Mouse (Mus musculus) ES-E14 (cell line): Measurements from ENCODE around the gene Ccr10. TPM values are rescaled to one million over a fixed set of nuclear protein-coding genes. Genes with fewer than 3 reads are reported as not detected.

Experiments used
- DNase-seq: peaks from one replicate; pipeline ENCODE4 v3.0.0-alpha.2; 2013; ENCODE audit warnings: low read depth, low spot score
- H3K27ac ChIP-seq: 2 replicates; pipeline ENCODE4 v1.5.1; 2012; ENCODE audit warnings: low read depth, mild to moderate bottlenecking, low read length, moderate library complexity, mixed read lengths; ENCODE audit not compliant: poor library complexity, insufficient read depth, severe bottlenecking
- H3K36me3 ChIP-seq: 2 replicates; pipeline ENCODE4 v1.6.1; 2012; ENCODE audit warnings: mild to moderate bottlenecking, low read length, moderate library complexity, mixed read lengths; ENCODE audit not compliant: control insufficient read depth, poor library complexity, insufficient read depth, severe bottlenecking
- H3K4me1 ChIP-seq, 2 experiments: fragments of 150-350 bp in 1 of 2; sonication (generic) in 1 of 2; 2 replicates each; pipeline ENCODE4 v1.6.1; 2012; ENCODE audit warnings: low read length in 2 of 2, mild to moderate bottlenecking in 1 of 2, mixed read lengths in 1 of 2; ENCODE audit not compliant: control insufficient read depth in 2 of 2, insufficient read depth in 2 of 2, poor library complexity in 1 of 2
- H3K4me3 ChIP-seq, 2 experiments: fragments of 150-350 bp in 1 of 2; sonication (generic) in 1 of 2; 2 replicates each; pipeline ENCODE4 v1.5.1; 2012; ENCODE audit warnings: low read length in 2 of 2, low read depth in 1 of 2, mild to moderate bottlenecking in 1 of 2, mixed read lengths in 1 of 2; ENCODE audit not compliant: insufficient read depth in 1 of 2, poor library complexity in 1 of 2, severe bottlenecking in 1 of 2
- H3K9ac ChIP-seq: 2 replicates; pipeline ENCODE4 v1.6.1; 2012; ENCODE audit warnings: low read depth, mild to moderate bottlenecking, low read length, mixed read lengths; ENCODE audit not compliant: poor library complexity, insufficient read depth, severe bottlenecking
- H3K9me3 ChIP-seq: fragments of 150-350 bp; sonication (generic); 2 replicates; pipeline ENCODE4 v1.6.1; 2012; ENCODE audit warnings: low read depth, mild to moderate bottlenecking, low read length; ENCODE audit not compliant: control insufficient read depth, insufficient read depth
- CHD2 ChIP-seq: IDR thresholded peaks from 2 replicates; pipeline ENCODE4 v1.6.1; 2014; ENCODE audit warnings: mild to moderate bottlenecking, low read depth, low read length, inconsistent platforms
- HCFC1 ChIP-seq: IDR thresholded peaks from 2 replicates; pipeline ENCODE4 v1.6.1; 2012; ENCODE audit warnings: low read length, inconsistent platforms, borderline replicate concordance; ENCODE audit not compliant: insufficient read depth
- MAFK ChIP-seq: IDR thresholded peaks from 2 replicates; pipeline ENCODE4 v1.6.1; 2014; ENCODE audit warnings: mild to moderate bottlenecking, low read depth, low read length, inconsistent platforms; ENCODE audit not compliant: insufficient read depth
- ZC3H11A ChIP-seq: IDR thresholded peaks from 2 replicates; pipeline ENCODE4 v1.6.1; 2012; ENCODE audit warnings: low read depth, mild to moderate bottlenecking, inconsistent platforms, low read length, borderline replicate concordance
- ZNF384 ChIP-seq: IDR thresholded peaks from 2 replicates; pipeline ENCODE4 v1.6.1; 2012; ENCODE audit warnings: low read depth, low read length, inconsistent platforms
- in situ Hi-C, 2 experiments: fragments of 600-800 bp; cut with MboI; formaldehyde crosslinking; loops; one replicate each; pipeline ENCODE4 v1.15.1; 2025; ENCODE audit warnings: low sequenced_read_pairs in 2 of 2, inconsistent platforms in 1 of 2; ENCODE audit not compliant: unreplicated experiment in 2 of 2
- total RNA-seq: library from RNA; depleted of rRNA; stranded (reverse); fragments of 300-350 nt; gene quantifications from 2 replicates; pipeline ENCODE4 v1.2.3, GENCODE M21; 2012

Gene Ccr10
- total RNA-seq, 1 experiment: 0.31 TPM

DNA sequence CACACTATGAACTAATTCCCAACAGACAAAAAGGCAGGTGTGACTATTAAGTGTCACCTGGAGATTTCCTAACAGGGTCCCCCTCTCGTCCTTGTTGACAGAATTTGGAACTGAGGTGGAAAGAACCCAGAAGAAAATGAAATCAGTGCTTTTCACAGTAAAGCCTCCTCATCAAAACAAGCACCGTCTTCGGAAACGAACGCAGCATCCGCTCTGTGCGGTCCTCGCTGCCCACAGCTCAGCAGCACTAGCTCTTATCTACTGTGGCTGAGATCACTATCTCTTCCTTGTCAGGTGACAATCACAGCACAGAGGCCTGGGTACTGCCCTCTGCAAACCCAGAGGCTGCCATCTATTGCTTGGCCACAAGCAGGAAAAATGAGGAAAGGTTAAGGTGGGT, 20.9 kb upstream of the Ccr10 start:
- TF ChIP-seq CHD2 (no peak), HCFC1 (no peak), ZC3H11A (no peak), ZNF384 (no peak), MAFK (no peak)
- no peak for DNase-seq
- Histone ChIP-seq H3K4me3 (no peak overlapping the region), H3K9me3 (no peaks in the 10 kb centered on the region), H3K36me3 (peaks cover 24% of the 10 kb centered on the region), H3K27ac (no peak overlapping the region), H3K9ac (no peak overlapping the region), H3K4me1 (peaks cover 0 to 5% of the 10 kb centered on the region in 2 experiments; a peak in 2 of 4 replicates)
- in situ Hi-C loops: no loop called here

DNA sequence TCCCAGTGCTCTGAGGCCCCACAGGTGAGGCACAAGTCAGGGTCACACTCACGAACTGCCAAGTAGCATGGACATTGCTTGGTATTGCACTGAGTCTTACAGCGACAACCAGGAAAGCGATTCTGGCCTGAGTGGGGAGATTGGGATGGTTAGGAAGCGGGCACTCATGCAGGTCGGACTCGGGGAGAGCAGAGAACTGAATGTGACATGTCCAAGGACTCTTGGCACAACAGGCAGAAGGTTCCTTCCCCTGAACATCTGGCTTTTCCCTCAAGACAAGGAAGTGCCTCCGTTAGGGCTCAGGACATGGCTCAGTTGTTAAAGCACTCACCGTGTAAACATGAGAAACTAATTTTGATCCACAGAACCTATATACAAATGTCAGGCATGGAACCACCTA, 20.3 kb upstream of the Ccr10 start:
- Histone ChIP-seq H3K4me3 (no peak overlapping the region), H3K36me3 (peaks cover 23% of the 10 kb centered on the region), H3K4me1 (peaks cover 0 to 10% of the 10 kb centered on the region in 2 experiments; a peak in 2 of 4 replicates), H3K27ac (no peak overlapping the region), H3K9ac (no peak overlapping the region), H3K9me3 (no peaks in the 10 kb centered on the region)
- TF ChIP-seq MAFK: no peak
- TF ChIP-seq ZNF384: no peak
- no peak for TF ChIP-seq ZC3H11A
- TF ChIP-seq HCFC1: no peak
- no peak for TF ChIP-seq CHD2
- no peak for DNase-seq
- in situ Hi-C loops: no loop called here

DNA sequence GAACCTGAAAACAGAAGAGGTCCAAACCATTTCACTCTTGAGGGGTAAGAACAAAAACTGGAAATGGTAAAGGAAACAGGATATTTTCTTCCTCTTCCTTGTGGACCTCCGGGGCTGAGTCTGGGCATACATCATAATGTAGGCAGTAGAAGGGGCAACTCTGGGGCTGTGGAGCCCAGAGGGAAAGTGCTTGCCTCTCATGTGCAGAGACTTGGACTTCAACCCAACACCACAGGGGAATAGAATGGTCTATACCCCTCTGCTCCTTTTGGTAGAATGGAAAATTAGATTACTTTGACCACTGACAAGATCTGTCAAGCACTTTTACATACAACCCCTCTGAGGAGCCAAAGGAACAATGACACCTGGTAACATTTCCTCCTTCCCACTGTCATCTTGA, 19.9 kb upstream of the Ccr10 start:
- peaks cover 0 to 12% of the 10 kb centered on the region in 2 experiments; a peak in 2 of 4 replicates for H3K4me1 ChIP-seq
- H3K27ac ChIP-seq: no peak overlapping the region
- no peaks in the 10 kb centered on the region for H3K9me3 ChIP-seq
- DNase-seq: no peak
- in situ Hi-C loops: no loop called here
- H3K4me3 ChIP-seq: no peak overlapping the region
- no peak for TF ChIP-seq ZNF384
- no peak for TF ChIP-seq ZC3H11A
- TF ChIP-seq CHD2: no peak
- no peak for TF ChIP-seq MAFK
- no peak for TF ChIP-seq HCFC1
- no peak overlapping the region for H3K9ac ChIP-seq
- peaks cover 21% of the 10 kb centered on the region for H3K36me3 ChIP-seq

DNA sequence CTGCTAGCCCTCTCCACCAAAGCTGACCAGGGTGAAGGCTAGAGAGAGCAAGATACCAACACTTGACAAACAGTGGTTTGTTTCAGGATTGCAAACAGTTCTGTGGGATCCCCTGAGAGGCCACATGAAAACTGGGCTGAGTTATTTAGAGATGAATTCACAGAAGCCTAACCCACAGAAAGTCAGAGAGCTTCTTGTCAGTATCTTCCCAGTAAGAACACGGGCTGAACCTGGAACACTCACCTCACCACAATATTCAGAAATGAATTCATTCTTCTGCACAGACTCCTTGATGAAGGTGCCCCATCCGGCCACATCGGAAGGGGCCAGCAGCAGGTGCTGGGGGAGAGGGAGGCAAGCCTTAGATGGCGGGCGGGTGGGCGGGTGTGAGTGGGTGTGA, 19.4 kb upstream of the Ccr10 start:
- in situ Hi-C loops: no loop called here
- peaks cover 20% of the 10 kb centered on the region for H3K36me3 ChIP-seq
- no peak for TF ChIP-seq CHD2
- no peak for TF ChIP-seq ZNF384
- TF ChIP-seq HCFC1: no peak
- TF ChIP-seq ZC3H11A: no peak
- TF ChIP-seq MAFK: no peak

DNA sequence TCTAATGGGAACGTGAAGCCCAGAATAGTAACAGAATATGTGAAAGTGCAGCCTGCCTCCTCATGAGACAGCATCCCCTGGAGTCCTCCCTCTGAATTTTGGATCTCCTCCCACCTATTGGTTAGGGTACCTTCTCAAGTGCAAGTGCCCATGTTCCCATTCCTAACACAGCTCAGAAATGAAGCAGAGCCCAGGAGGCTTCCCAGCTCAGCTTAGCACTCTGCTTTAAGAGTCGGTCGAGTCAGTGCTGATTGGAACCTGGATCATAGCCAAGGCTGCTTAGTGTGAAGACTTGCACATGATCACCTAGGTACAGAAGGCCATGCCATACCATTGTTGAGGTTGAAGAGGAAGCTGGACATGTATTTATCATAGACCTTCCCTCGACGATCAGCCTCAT, 18.9 kb upstream of the Ccr10 start:
- no peak overlapping the region for H3K4me3 ChIP-seq
- no peaks in the 10 kb centered on the region for H3K9me3 ChIP-seq
- in situ Hi-C loops: no loop called here
- TF ChIP-seq CHD2 (no peak), ZC3H11A (no peak), MAFK (no peak), ZNF384 (no peak), HCFC1 (no peak)
- DNase-seq: no peak
- H3K4me1 ChIP-seq: peaks cover 0 to 20% of the 10 kb centered on the region in 2 experiments; a peak in 2 of 4 replicates
- no peak overlapping the region for H3K27ac ChIP-seq
- peaks cover 15% of the 10 kb centered on the region; the same call in 1 of the 2 replicates for H3K36me3 ChIP-seq
- H3K9ac ChIP-seq: no peak overlapping the region

More for the DNA sequence above, 19.4 kb upstream of the Ccr10 start:
- no peak overlapping the region for H3K27ac ChIP-seq
- DNase-seq: no peak
- peaks cover 0 to 15% of the 10 kb centered on the region in 2 experiments; a peak in 2 of 4 replicates for H3K4me1 ChIP-seq
- no peak overlapping the region for H3K4me3 ChIP-seq
- H3K9ac ChIP-seq: no peak overlapping the region
- no peaks in the 10 kb centered on the region for H3K9me3 ChIP-seq
